Mouse (Mus musculus): ENCODE measurements around the gene Socs1. TPM values are rescaled to one million over a fixed set of nuclear protein-coding genes. Genes with fewer than 3 reads are reported as not detected.

Gene Socs1
- total and polyA plus RNA-seq, 2 experiments from 2014 or later: 4.6 to 7.9 TPM

DNA sequence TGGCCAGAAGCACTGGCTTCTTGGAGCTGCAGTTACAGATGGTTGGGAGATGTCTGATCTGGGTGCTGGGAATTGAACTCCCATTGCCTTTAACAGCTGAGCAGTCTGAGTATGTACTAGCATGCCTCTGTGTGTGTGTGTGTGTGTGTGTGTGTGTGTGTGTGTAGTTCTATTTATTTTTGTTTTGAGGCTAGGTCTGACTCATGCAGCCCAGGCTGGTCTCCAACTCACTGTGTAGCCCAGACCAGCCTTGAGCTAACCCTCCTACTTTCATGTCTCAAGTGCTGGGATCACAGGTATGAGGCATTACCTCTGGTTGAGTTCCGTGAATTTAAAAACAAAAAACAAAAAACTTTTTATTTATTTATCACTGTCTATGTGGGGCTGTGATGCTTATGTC is 39.2 kb upstream of the Socs1 start:
- Histone ChIP-seq H3K9me3 (ENCODE audit: low read length) (no peaks in the 10 kb centered on the region), H3K27ac (ENCODE audit: low read depth, low read length) (no peak overlapping the region), H3K27me3 (ENCODE audit: insufficient read depth, low read length) (no peaks in the 10 kb centered on the region), H3K36me3 (ENCODE audit: insufficient read depth, low read length) (no peaks in the 10 kb centered on the region), H3K4me3 (ENCODE audit: low read depth, low read length) (no peak overlapping the region), H3K9ac (replicated peaks; ENCODE audit: low read length, poor library complexity, severe bottlenecking) (no peak overlapping the region), H3K4me1 (ENCODE audit: insufficient read depth, low read length) (no peaks in the 10 kb centered on the region), H3K4me2 (ENCODE audit: low read depth, low read length, poor library complexity, severe bottlenecking) (no peak overlapping the region)
- WGBS: 92% methylated on average over 1 of the region's 1 CpGs
- ATAC-seq (ENCODE audit: low FRiP score) (no peak), DNase-seq (ENCODE audit: low spot score) (no peak)
- no peak for TF ChIP-seq CTCF (IDR thresholded peaks at IDR 0.05)

DNA sequence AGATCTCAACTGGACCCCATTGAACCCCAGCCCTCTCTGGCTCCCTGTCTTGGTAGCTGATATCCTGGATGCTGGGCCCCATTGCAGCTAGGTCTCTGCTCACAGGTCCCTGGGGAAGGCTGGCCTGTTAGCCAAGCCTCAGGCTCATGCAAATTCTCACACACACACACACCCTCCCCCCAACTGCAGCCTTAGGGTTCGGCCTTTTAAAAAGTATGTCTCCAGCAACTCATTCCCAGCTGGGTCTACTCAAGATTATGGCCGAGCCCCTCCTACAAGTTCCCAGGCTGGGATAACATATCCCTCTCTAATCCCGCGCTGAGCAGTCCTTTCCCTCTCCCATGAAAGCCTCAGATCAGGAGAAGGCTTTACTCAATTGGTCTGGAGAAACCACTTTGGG is 36.1 kb upstream of the Socs1 start:
- Histone ChIP-seq H3K9me3 (ENCODE audit: low read length) (no peaks in the 10 kb centered on the region), H3K27me3 (ENCODE audit: insufficient read depth, low read length) (no peaks in the 10 kb centered on the region), H3K4me2 (ENCODE audit: low read depth, low read length, poor library complexity, severe bottlenecking) (no peak overlapping the region), H3K9ac (replicated peaks; ENCODE audit: low read length, poor library complexity, severe bottlenecking) (no peak overlapping the region), H3K4me3 (ENCODE audit: low read depth, low read length) (no peak overlapping the region), H3K4me1 (ENCODE audit: insufficient read depth, low read length) (no peaks in the 10 kb centered on the region), H3K36me3 (ENCODE audit: insufficient read depth, low read length) (no peaks in the 10 kb centered on the region), H3K27ac (ENCODE audit: low read depth, low read length) (no peak overlapping the region)
- no peak for DNase-seq (ENCODE audit: low spot score)
- no peak for TF ChIP-seq CTCF (IDR thresholded peaks at IDR 0.05)
- 76% methylated on average over 4 of the region's 4 CpGs for WGBS
- no peak for ATAC-seq (ENCODE audit: low FRiP score)

DNA sequence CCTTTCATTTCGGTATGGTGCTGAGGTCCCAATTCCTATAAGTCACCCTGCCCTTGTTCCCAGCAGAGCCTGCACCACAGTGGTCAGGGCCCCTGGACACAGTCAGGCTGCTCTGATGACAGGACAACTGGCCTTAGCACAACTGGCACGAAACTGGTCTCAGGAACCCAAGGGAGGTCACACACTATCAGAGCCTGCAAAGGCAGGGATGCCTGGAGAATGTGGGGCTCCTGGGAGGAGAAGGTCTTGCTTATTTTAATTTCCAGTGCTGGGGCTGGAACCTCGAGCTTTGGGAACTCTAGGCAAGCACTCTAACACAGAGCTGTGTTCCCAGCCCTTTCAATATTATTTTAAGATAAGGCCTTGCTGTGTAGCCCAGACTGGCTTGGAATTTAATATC is 34.6 kb upstream of the Socs1 start:
- no peak for TF ChIP-seq CTCF (IDR thresholded peaks at IDR 0.05)
- H3K36me3 ChIP-seq (ENCODE audit: insufficient read depth, low read length): no peaks in the 10 kb centered on the region
- ATAC-seq (ENCODE audit: low FRiP score) (no peak), DNase-seq (ENCODE audit: low spot score) (no peak)
- no peak overlapping the region for H3K27ac ChIP-seq (ENCODE audit: low read depth, low read length)
- H3K9me3 ChIP-seq (ENCODE audit: low read length): no peaks in the 10 kb centered on the region
- no peak overlapping the region for H3K4me2 ChIP-seq (ENCODE audit: low read depth, low read length, poor library complexity, severe bottlenecking)
- H3K4me1 ChIP-seq (ENCODE audit: insufficient read depth, low read length): no peaks in the 10 kb centered on the region
- H3K27me3 ChIP-seq (ENCODE audit: insufficient read depth, low read length): no peaks in the 10 kb centered on the region
- H3K9ac ChIP-seq (replicated peaks; ENCODE audit: low read length, poor library complexity, severe bottlenecking): no peak overlapping the region
- H3K4me3 ChIP-seq (ENCODE audit: low read depth, low read length): no peak overlapping the region
- WGBS: 80% methylated on average over 3 of the region's 3 CpGs

DNA sequence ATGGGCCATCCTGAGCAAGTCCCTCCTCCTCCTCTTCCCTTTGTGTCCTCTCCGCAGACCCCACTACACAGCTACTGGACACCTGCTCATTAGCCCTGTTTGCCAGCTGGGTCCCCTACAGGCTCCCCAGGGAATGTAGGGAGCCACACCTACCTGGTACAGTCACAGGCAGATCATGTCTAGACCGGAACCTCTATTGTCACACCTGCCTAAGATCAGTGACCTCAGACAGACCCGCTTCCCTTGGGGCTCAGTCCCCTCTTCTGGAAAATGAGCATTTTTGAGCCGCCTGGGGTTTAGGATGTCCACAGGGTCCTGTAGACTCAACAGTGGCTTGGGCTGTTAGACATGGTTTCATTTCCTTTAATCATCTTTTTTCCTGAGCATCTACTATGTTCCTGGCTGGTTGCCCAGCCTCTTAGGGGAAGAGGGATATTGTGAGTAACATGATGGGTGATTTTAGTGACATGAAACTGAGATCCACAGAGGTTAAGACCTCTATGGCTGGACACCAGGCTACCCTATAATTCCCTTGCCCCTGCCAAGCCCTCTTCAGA is 33.3 kb upstream of the Socs1 start:
- Histone ChIP-seq H3K4me3 (ENCODE audit: low read depth, low read length) (no peak overlapping the region), H3K9me3 (ENCODE audit: low read length) (no peaks in the 10 kb centered on the region), H3K4me1 (ENCODE audit: insufficient read depth, low read length) (no peaks in the 10 kb centered on the region), H3K27me3 (ENCODE audit: insufficient read depth, low read length) (no peaks in the 10 kb centered on the region), H3K9ac (replicated peaks; ENCODE audit: low read length, poor library complexity, severe bottlenecking) (no peak overlapping the region), H3K27ac (ENCODE audit: low read depth, low read length) (no peak overlapping the region), H3K36me3 (ENCODE audit: insufficient read depth, low read length) (no peaks in the 10 kb centered on the region), H3K4me2 (ENCODE audit: low read depth, low read length, poor library complexity, severe bottlenecking) (no peak overlapping the region)
- 77% methylated on average over 4 of the region's 4 CpGs for WGBS
- ATAC-seq (ENCODE audit: low FRiP score) (no peak), DNase-seq (ENCODE audit: low spot score) (no peak)
- no peak for TF ChIP-seq CTCF (IDR thresholded peaks at IDR 0.05)

DNA sequence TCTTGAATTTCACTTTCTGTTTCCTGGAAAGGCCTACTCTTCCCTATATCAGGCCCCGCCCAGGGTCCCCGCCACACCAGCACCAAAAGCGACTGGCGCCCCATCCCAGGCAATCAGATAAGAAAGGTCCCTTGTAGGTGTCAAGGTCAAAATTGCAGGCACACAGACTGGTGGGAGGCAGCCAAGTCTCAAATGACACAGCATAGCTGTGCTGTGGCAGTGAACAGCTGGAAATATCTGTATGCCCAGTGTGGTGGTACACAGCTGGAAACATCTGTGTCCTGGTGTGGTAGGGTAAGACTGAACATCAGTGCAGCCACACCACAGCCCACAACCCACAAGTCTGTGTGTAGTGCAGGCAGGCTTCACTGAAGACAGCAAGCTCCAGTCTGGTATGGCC is 29.5 kb upstream of the Socs1 start:
- DNase-seq (ENCODE audit: low spot score) (no peak), ATAC-seq (ENCODE audit: low FRiP score) (no peak)
- no peak for TF ChIP-seq CTCF (IDR thresholded peaks at IDR 0.05)
- no peak overlapping the region for H3K27ac ChIP-seq (ENCODE audit: low read depth, low read length)
- no peaks in the 10 kb centered on the region for H3K4me1 ChIP-seq (ENCODE audit: insufficient read depth, low read length)
- no peaks in the 10 kb centered on the region for H3K36me3 ChIP-seq (ENCODE audit: insufficient read depth, low read length)
- H3K4me3 ChIP-seq (ENCODE audit: low read depth, low read length): no peak overlapping the region
- no peaks in the 10 kb centered on the region for H3K27me3 ChIP-seq (ENCODE audit: insufficient read depth, low read length)
- no peak overlapping the region for H3K9ac ChIP-seq (replicated peaks; ENCODE audit: low read length, poor library complexity, severe bottlenecking)
- 95% methylated on average over 4 of the region's 4 CpGs for WGBS
- H3K9me3 ChIP-seq (ENCODE audit: low read length): no peaks in the 10 kb centered on the region
- no peak overlapping the region for H3K4me2 ChIP-seq (ENCODE audit: low read depth, low read length, poor library complexity, severe bottlenecking)

DNA sequence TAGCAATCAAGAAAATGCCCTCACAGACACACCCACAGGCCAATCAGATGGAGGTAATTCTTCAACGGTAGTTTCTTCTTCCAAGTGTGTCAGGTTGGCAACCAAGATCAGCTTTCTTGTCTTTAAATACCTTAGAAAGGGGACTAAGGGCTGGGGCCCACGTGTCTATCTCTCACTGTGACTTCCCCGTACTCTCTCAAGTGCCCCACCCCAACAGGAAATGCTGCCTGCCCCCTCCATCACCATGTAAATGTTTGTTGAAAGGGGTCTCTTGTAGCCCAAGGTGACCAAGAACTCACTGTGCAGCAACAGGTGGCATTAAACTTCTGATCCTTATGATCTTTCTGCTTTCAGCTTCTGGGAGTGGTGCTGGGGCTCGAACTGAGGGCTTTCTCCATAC is 28.4 kb upstream of the Socs1 start:
- no peak overlapping the region for H3K27ac ChIP-seq (ENCODE audit: low read depth, low read length)

More for the DNA sequence above, 28.4 kb upstream of the Socs1 start:
- Histone ChIP-seq H3K9ac (replicated peaks; ENCODE audit: low read length, poor library complexity, severe bottlenecking) (no peak overlapping the region), H3K4me1 (ENCODE audit: insufficient read depth, low read length) (no peaks in the 10 kb centered on the region), H3K4me2 (ENCODE audit: low read depth, low read length, poor library complexity, severe bottlenecking) (no peak overlapping the region), H3K4me3 (ENCODE audit: low read depth, low read length) (no peak overlapping the region), H3K27me3 (ENCODE audit: insufficient read depth, low read length) (no peaks in the 10 kb centered on the region), H3K36me3 (ENCODE audit: insufficient read depth, low read length) (no peaks in the 10 kb centered on the region), H3K9me3 (ENCODE audit: low read length) (no peaks in the 10 kb centered on the region)
- WGBS: 75% methylated on average over 4 of the region's 4 CpGs
- DNase-seq (ENCODE audit: low spot score): no peak
- no peak for ATAC-seq (ENCODE audit: low FRiP score)
- TF ChIP-seq CTCF (IDR thresholded peaks at IDR 0.05): no peak

All from midbrain, postnatal 0 days (tissue).